Comparison of ENCODE assay signal across 8 mouse cellular contexts in the genomic region with DNA sequence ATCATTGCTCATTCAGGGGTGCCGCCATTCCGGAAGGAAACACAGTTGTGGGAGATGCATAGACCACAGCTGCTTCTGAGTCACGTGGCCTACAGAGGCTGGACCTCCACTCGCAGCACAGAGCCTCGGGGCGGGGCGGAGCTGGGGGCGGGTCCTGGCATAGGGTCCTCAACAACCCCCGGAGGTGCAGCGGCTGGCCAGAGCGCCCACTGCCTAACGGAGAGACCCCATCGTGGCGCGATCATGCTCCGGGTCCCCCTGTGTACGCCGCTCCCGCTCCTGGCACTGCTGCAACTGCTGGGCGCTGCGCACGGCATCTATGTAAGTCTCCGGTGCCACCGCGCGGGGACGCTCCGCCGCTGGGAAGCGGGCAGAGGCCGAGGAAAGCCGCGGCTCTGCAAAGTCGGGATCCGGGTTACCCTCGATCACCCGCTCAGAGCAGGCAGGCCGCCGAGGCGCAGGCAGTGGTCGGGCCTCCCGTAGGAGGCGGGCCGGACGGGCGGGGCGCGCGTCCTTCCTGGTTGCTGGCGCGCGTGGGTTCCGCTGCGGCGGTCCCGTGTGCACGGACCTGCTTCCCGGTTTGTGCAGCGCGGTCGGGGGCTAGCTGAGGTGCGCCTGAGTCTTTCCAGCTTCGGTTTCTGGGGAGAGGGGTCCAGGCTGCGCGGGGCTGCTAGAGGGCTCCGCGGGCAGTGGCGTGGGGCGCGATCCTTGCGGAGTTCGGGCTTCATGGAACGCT. TPM values are rescaled to one million over a fixed set of nuclear protein-coding genes. Genes with fewer than 3 reads are reported as not detected.
DNase-seq lines count a peak whose midpoint lies in the region; ATAC-seq lines count a peak whose summit lies in the region.

A gene (plus strand): TSS at position 128 of the 736 bp plus-strand sequence.
A gene (plus strand): TSS at position 157 of the 736 bp plus-strand sequence.

- peak within 1 kb of the TSS; percentile 73 for H3K4me2 ChIP-seq in forebrain, embryonic 14.5 days (ENCODE audit: low read length)
- H3K4me2 ChIP-seq in liver, embryonic 16.5 days (ENCODE audit: low read depth, low read length) = peak within 1 kb of the TSS; percentile 81
- peak within 1 kb of the TSS; percentile 78 for H3K4me2 ChIP-seq in neural tube, embryonic 12.5 days (replicated peaks)

- peak within 1 kb of the TSS; percentile 82 for H3K27ac ChIP-seq in forebrain, embryonic 14.5 days (ENCODE audit: low read depth, low read length)
- peak within 1 kb of the TSS; percentile 82 for H3K27ac ChIP-seq in liver, embryonic 16.5 days (ENCODE audit: low read length)
- peak within 1 kb of the TSS; percentile 69 for H3K27ac ChIP-seq in neural tube, embryonic 12.5 days

- peaks cover 8% of the 10 kb centered on the region for H3K4me1 ChIP-seq in forebrain, embryonic 14.5 days (ENCODE audit: control insufficient read depth, insufficient read depth, low read length)
- peaks cover 15% of the 10 kb centered on the region for H3K4me1 ChIP-seq in liver, embryonic 16.5 days (ENCODE audit: control insufficient read depth, low read depth, low read length)
- peaks cover 10% of the 10 kb centered on the region; the same call in 1 of the 2 replicates for H3K4me1 ChIP-seq in neural tube, embryonic 12.5 days

- H3K27me3 ChIP-seq in forebrain, embryonic 14.5 days (replicated peaks; ENCODE audit: control insufficient read depth, insufficient read depth, low read length) = no peaks in the 10 kb centered on the region
- H3K27me3 ChIP-seq in liver, embryonic 16.5 days (ENCODE audit: control insufficient read depth, insufficient read depth, low read depth, low read length) = no peaks in the 10 kb centered on the region
- H3K27me3 ChIP-seq in neural tube, embryonic 12.5 days (replicated peaks) = no peaks in the 10 kb centered on the region

- intact Hi-C loops in heart, postnatal 14 days (cut with DNase I) = no loop called here

- H3K9me3 ChIP-seq in forebrain, embryonic 14.5 days (replicated peaks; ENCODE audit: control insufficient read depth, low read length) = no peaks in the 10 kb centered on the region
- no peaks in the 10 kb centered on the region for H3K9me3 ChIP-seq in liver, embryonic 16.5 days (replicated peaks; ENCODE audit: control insufficient read depth, low read length)
- H3K9me3 ChIP-seq in neural tube, embryonic 12.5 days = no peaks in the 10 kb centered on the region

- under 1% methylated on average over 71 of the region's 73 CpGs for WGBS in forebrain, embryonic 14.5 days
- under 1% methylated on average over 71 of the region's 73 CpGs for WGBS in large intestine, adult 2 months
- under 1% methylated on average over 73 of the region's 73 CpGs for WGBS in liver, embryonic 16.5 days (ENCODE audit: insufficient replicate concordance)
- under 1% methylated on average over 72 of the region's 73 CpGs for WGBS in neural tube, embryonic 12.5 days

- peaks cover 15% of the 10 kb centered on the region for H3K36me3 ChIP-seq in forebrain, embryonic 14.5 days (ENCODE audit: control insufficient read depth, insufficient read depth, low read length)
- peaks cover 18% of the 10 kb centered on the region for H3K36me3 ChIP-seq in liver, embryonic 16.5 days (ENCODE audit: control insufficient read depth, insufficient read depth)
- H3K36me3 ChIP-seq in neural tube, embryonic 12.5 days = peaks cover 20% of the 10 kb centered on the region

- H3K9ac ChIP-seq in forebrain, embryonic 14.5 days (ENCODE audit: low read length) = peak within 1 kb of the TSS; percentile 87
- H3K9ac ChIP-seq in liver, embryonic 16.5 days (ENCODE audit: low read depth, low read length) = peak within 1 kb of the TSS; percentile 78
- peak within 1 kb of the TSS; percentile 83 for H3K9ac ChIP-seq in neural tube, embryonic 12.5 days

- H3K4me3 ChIP-seq in forebrain, embryonic 14.5 days (ENCODE audit: low read depth, low read length) = peak within 1 kb of the TSS; percentile 83
- H3K4me3 ChIP-seq in liver, embryonic 16.5 days (ENCODE audit: low read depth, low read length) = peak within 1 kb of the TSS; percentile 82
- H3K4me3 ChIP-seq in neural tube, embryonic 12.5 days = peak within 1 kb of the TSS; percentile 74

- ATAC-seq in forebrain, embryonic 14.5 days = peak; percentile 99
- ATAC-seq in liver, embryonic 16.5 days (ENCODE audit: low read depth) = peak; percentile 91
- ATAC-seq in neural tube, embryonic 12.5 days (ENCODE audit: low FRiP score, low read depth) = peak; percentile 99

- DNase-seq in ES-CJ7 (ENCODE audit: low read depth, low spot score) = peak; percentile 93
- DNase-seq in cerebellum, adult 11 months = peak; percentile 66
- peak; percentile 92 for DNase-seq in forebrain, embryonic 14.5 days (ENCODE audit: low spot score)
- DNase-seq in heart, postnatal 14 days = peak; percentile 82 to 83
- peak; percentile 62 for DNase-seq in large intestine, adult 2 months (ENCODE audit: low read depth, low spot score)
- DNase-seq in telencephalon, adult 2 months (ENCODE audit: low read depth, low spot score) = peak; percentile 63

RNA-seq across cellular contexts. Expression of the first gene that starts in this region (rescaled TPM):
- 25.9 and 26.3 TPM in 2 replicates for polyA plus RNA-seq in forebrain, embryonic 14.5 days (2014; fragmentation: Nextera tagmentation; extraction: Ambion mirVana)
- total RNA-seq in heart, postnatal 14 days (2021) = 10 to 100 TPM; 18.5 to 19.2 TPM
- polyA plus RNA-seq in large intestine, adult 2 months (2012; rRNA removed) = 39.6 and 44.2 TPM in 2 replicates
- 14.2 and 18.5 TPM in 2 replicates for polyA plus RNA-seq in liver, embryonic 16.5 days (2015; fragmentation: Nextera tagmentation; extraction: Ambion mirVana)
- polyA plus RNA-seq in neural tube, embryonic 12.5 days (2016; fragmentation: Nextera tagmentation; extraction: Ambion mirVana) = 22.4 and 24.5 TPM in 2 replicates

RNA-seq across cellular contexts. Expression of the second gene that starts in this region (rescaled TPM):
- polyA plus RNA-seq in forebrain, embryonic 14.5 days (2014; fragmentation: Nextera tagmentation; extraction: Ambion mirVana) = 1.7 and 1.8 TPM in 2 replicates
- total RNA-seq in heart, postnatal 14 days (2021) = 1 to 10 TPM; 4.5 to 4.8 TPM
- 3.9 and 9.0 TPM in 2 replicates for polyA plus RNA-seq in large intestine, adult 2 months (2012; rRNA removed)
- 2.3 and 2.7 TPM in 2 replicates for polyA plus RNA-seq in liver, embryonic 16.5 days (2015; fragmentation: Nextera tagmentation; extraction: Ambion mirVana)
- polyA plus RNA-seq in neural tube, embryonic 12.5 days (2016; fragmentation: Nextera tagmentation; extraction: Ambion mirVana) = 8.0 and 8.4 TPM in 2 replicates

Comparison
In these comparisons a context has a peak if more than half of its experiments do, and no peak if none do; other contexts are left out.
1. Peak in every context shown above with its lines: DNase-seq, ATAC-seq, H3K4me3 ChIP-seq and H3K27ac ChIP-seq.